ENCODE assay signal across 8 mouse cellular contexts in genomic region chr19:55592876-55593691, GRCm38 (mm10).
DNase-seq lines count a peak whose midpoint lies in the region; ATAC-seq lines count a peak whose summit lies in the region.

No protein-coding gene starts in this region.

- H3K9ac ChIP-seq in neural tube, embryonic 11.5 days (ENCODE audit: low read length) = no peak overlapping the region
- no peak overlapping the region for H3K9ac ChIP-seq in forebrain, embryonic 14.5 days (ENCODE audit: low read length)
- H3K9ac ChIP-seq in midbrain, embryonic 16.5 days (ENCODE audit: low read depth, low read length) = no peak overlapping the region

- 42% methylated on average over 26 of the region's 26 CpGs for WGBS in neural tube, embryonic 11.5 days
- 27% methylated on average over 26 of the region's 26 CpGs for WGBS in forebrain, embryonic 14.5 days
- 51% methylated on average over 26 of the region's 26 CpGs for WGBS in midbrain, embryonic 16.5 days

- ATAC-seq in neural tube, embryonic 11.5 days (ENCODE audit: insufficient read depth, low FRiP score, low TSS enrichment) = peak; percentile 74
- ATAC-seq in forebrain, embryonic 14.5 days = peak; percentile 60
- 0 out of 2 replicates have a peak, but pooled peaks have one; percentile 41 for ATAC-seq in midbrain, embryonic 16.5 days

- H3K9me3 ChIP-seq in neural tube, embryonic 11.5 days (ENCODE audit: control insufficient read depth, low read length) = no peaks in the 10 kb centered on the region
- no peaks in the 10 kb centered on the region for H3K9me3 ChIP-seq in forebrain, embryonic 14.5 days (replicated peaks; ENCODE audit: control insufficient read depth, low read length)
- H3K9me3 ChIP-seq in midbrain, embryonic 16.5 days (replicated peaks; ENCODE audit: control insufficient read depth, low read length, poor library complexity, severe bottlenecking) = no peaks in the 10 kb centered on the region

- DNase-seq in neural tube, embryonic 11.5 days (ENCODE audit: low spot score) = peak; percentile 67
- no peak for DNase-seq in neural tube, embryonic 10.5 days (ENCODE audit: extremely low spot score, low spot score)
- DNase-seq in forebrain, embryonic 14.5 days (ENCODE audit: low spot score) = peak; percentile 84
- DNase-seq in kidney, postnatal 14 days = peak; percentile 87
- DNase-seq in thymus, postnatal 4 days = no peak
- DNase-seq in ovary, postnatal 10 days (ENCODE audit: low spot score) = no peak
- DNase-seq in adrenal gland, postnatal 4 days (ENCODE audit: low spot score in 2 of 2) = no peak

- no peak overlapping the region for H3K27ac ChIP-seq in neural tube, embryonic 11.5 days (ENCODE audit: low read depth, low read length)
- H3K27ac ChIP-seq in forebrain, embryonic 14.5 days (ENCODE audit: low read depth, low read length) = no peak overlapping the region
- H3K27ac ChIP-seq in midbrain, embryonic 16.5 days (ENCODE audit: low read length) = no peak overlapping the region

- no peaks in the 10 kb centered on the region for H3K36me3 ChIP-seq in neural tube, embryonic 11.5 days (ENCODE audit: control insufficient read depth, insufficient read depth, low read length)
- no peaks in the 10 kb centered on the region for H3K36me3 ChIP-seq in forebrain, embryonic 14.5 days (ENCODE audit: control insufficient read depth, insufficient read depth, low read length)
- H3K36me3 ChIP-seq in midbrain, embryonic 16.5 days (ENCODE audit: control insufficient read depth, insufficient read depth, low read length) = no peaks in the 10 kb centered on the region

- no peaks in the 10 kb centered on the region for H3K27me3 ChIP-seq in neural tube, embryonic 11.5 days (ENCODE audit: control insufficient read depth, insufficient read depth, low read length)
- H3K27me3 ChIP-seq in forebrain, embryonic 14.5 days (replicated peaks; ENCODE audit: control insufficient read depth, insufficient read depth, low read length) = 0 out of 2 replicates have a peak, but pooled peaks cover 7% of the 10 kb centered on the region
- H3K27me3 ChIP-seq in midbrain, embryonic 16.5 days (ENCODE audit: control insufficient read depth, insufficient read depth, low read depth, low read length) = no peaks in the 10 kb centered on the region

- no peak overlapping the region for H3K4me3 ChIP-seq in neural tube, embryonic 11.5 days (ENCODE audit: low read depth, low read length)
- H3K4me3 ChIP-seq in forebrain, embryonic 14.5 days (ENCODE audit: low read depth, low read length) = no peak overlapping the region
- H3K4me3 ChIP-seq in midbrain, embryonic 16.5 days (ENCODE audit: low read depth, low read length) = no peak overlapping the region

- H3K4me1 ChIP-seq in neural tube, embryonic 11.5 days (ENCODE audit: control insufficient read depth, insufficient read depth, low read length) = peaks cover 20% of the 10 kb centered on the region
- H3K4me1 ChIP-seq in forebrain, embryonic 14.5 days (ENCODE audit: control insufficient read depth, insufficient read depth, low read length) = peaks cover 24% of the 10 kb centered on the region
- H3K4me1 ChIP-seq in midbrain, embryonic 16.5 days (ENCODE audit: control insufficient read depth, insufficient read depth, low read length) = peaks cover 21% of the 10 kb centered on the region

- H3K4me2 ChIP-seq in neural tube, embryonic 11.5 days (ENCODE audit: low read depth) = no peak overlapping the region
- H3K4me2 ChIP-seq in forebrain, embryonic 14.5 days (ENCODE audit: low read length) = peak overlapping the region; percentile 12; the same call in 1 of the 2 replicates
- H3K4me2 ChIP-seq in midbrain, embryonic 16.5 days (ENCODE audit: low read length) = peak overlapping the region; percentile 17

Comparison
In these comparisons a context has a peak if more than half of its experiments do, and no peak if none do; other contexts are left out.
1. DNase-seq: peak in neural tube, embryonic 11.5 days (single experiment), forebrain, embryonic 14.5 days (single experiment) and kidney, postnatal 14 days (single experiment); none in neural tube, embryonic 10.5 days (single experiment), thymus, postnatal 4 days (single experiment), ovary, postnatal 10 days (single experiment) and adrenal gland, postnatal 4 days (0 of 2).
2. Peak in every context shown above with its lines, with median percentiles within 50 percentile points of each other: ATAC-seq.